Mouse (Mus musculus) heart, postnatal 0 days (tissue): Measurements from ENCODE around the gene Osbpl2. TPM values are rescaled to one million over a fixed set of nuclear protein-coding genes. Genes with fewer than 3 reads are reported as not detected.

Experiments
- ATAC-seq: fragments of 200-750 bp; cut with Nextera tagmentation; 2 replicates; pipeline ENCODE4 v1.8.0; 2017; ENCODE audit warnings: low read depth, moderate number of reproducible peaks, moderate library complexity; ENCODE audit not compliant: insufficient read depth
- DNase-seq: peaks from one replicate; pipeline ENCODE4 v3.0.0-alpha.2; 2016; ENCODE audit warnings: low spot score
- H3K27ac ChIP-seq: fragments of 300-500 bp; sonication (generic); 2 replicates; pipeline ENCODE4 v1.5.1; 2014; ENCODE audit warnings: low read depth, mild to moderate bottlenecking
- H3K27me3 ChIP-seq: fragments of 300-500 bp; sonication (generic); 2 replicates; pipeline ENCODE4 v1.6.1; 2014; ENCODE audit warnings: low read length, mixed read lengths; ENCODE audit not compliant: control insufficient read depth, insufficient read depth
- H3K36me3 ChIP-seq: fragments of 300-500 bp; sonication (generic); replicated peaks from 2 replicates; pipeline ENCODE4 v1.6.1; 2014; ENCODE audit warnings: low read length, mixed read lengths; ENCODE audit not compliant: control insufficient read depth, insufficient read depth
- H3K4me1 ChIP-seq: fragments of 300-500 bp; sonication (generic); 2 replicates; pipeline ENCODE4 v1.6.1; 2014; ENCODE audit warnings: antibody characterized with exemption; ENCODE audit not compliant: control insufficient read depth, insufficient read depth
- H3K4me2 ChIP-seq: fragments of 300-500 bp; sonication (generic); 2 replicates; pipeline ENCODE4 v1.6.1; 2014; ENCODE audit warnings: low read depth, mild to moderate bottlenecking, low read length, moderate library complexity
- H3K4me3 ChIP-seq: fragments of 300-500 bp; sonication (generic); 2 replicates; pipeline ENCODE4 v1.5.1; 2014; ENCODE audit warnings: low read depth, low read length
- H3K9ac ChIP-seq: fragments of 300-500 bp; sonication (generic); replicated peaks from 2 replicates; pipeline ENCODE4 v1.6.1; 2014; ENCODE audit warnings: low read depth, low read length, mixed read lengths
- H3K9me3 ChIP-seq: fragments of 300-500 bp; sonication (generic); replicated peaks from 2 replicates; pipeline ENCODE4 v1.6.1; 2016; ENCODE audit warnings: low read length; ENCODE audit not compliant: control insufficient read depth
- CTCF ChIP-seq: IDR thresholded peaks from 2 replicates; pipeline ENCODE4 v1.5.1; 2016; ENCODE audit warnings: antibody characterized with exemption, control low read depth, low read depth
- EP300 ChIP-seq: IDR thresholded peaks from 2 replicates; pipeline ENCODE4 v1.6.1; 2016; ENCODE audit warnings: antibody characterized with exemption, low read depth
- WGBS: fragments of 180-500 bp; shearing (Covaris S2); extraction: QIAGEN DNeasy Blood & Tissue Kit; methylation state at CpG from one replicate; pipeline ENCODE4 v1.1.7; 2014; 5-methylcytosine and 5-hydroxymethylcytosine counted together
- polyA plus RNA-seq: library from polyadenylated mRNA; unstranded; fragments of >200 nt; fragmentation: Nextera tagmentation; extraction: Ambion mirVana; gene quantifications from 2 replicates; pipeline ENCODE4 v1.2.1, GENCODE M21; 2015
- total RNA-seq: library from RNA; depleted of rRNA; stranded (reverse); fragments of >200 nt; gene quantifications from 2 replicates; pipeline ENCODE4 v1.2.3, GENCODE M21; 2014; ENCODE audit warnings: low replicate concordance

Gene Osbpl2
- total and polyA plus RNA-seq, 2 experiments from 2014 or later: 30.2 to 32.4 TPM

GRCm38 (mm10) chr2:180124192-180124591, 5.1 kb downstream of the Osbpl2 start:
- H3K36me3 ChIP-seq: peaks cover 3% of the 10 kb centered on the region; the same call in 1 of the 2 replicates
- no peaks in the 10 kb centered on the region for H3K9me3 ChIP-seq
- H3K4me2 ChIP-seq: no peak overlapping the region
- no peak overlapping the region for H3K9ac ChIP-seq
- TF ChIP-seq CTCF (peak; percentile 17; the same call in 1 of the 2 replicates), EP300 (no peak)
- H3K4me1 ChIP-seq: peaks cover 24% of the 10 kb centered on the region
- no peaks in the 10 kb centered on the region for H3K27me3 ChIP-seq
- 82% methylated on average over 2 of the region's 2 CpGs for WGBS
- no peak overlapping the region for H3K27ac ChIP-seq
- DNase-seq: no peak
- ATAC-seq: no peak
- H3K4me3 ChIP-seq: no peak overlapping the region

- no peak for TF ChIP-seq EP300
- TF ChIP-seq CTCF: no peak
- no peaks in the 10 kb centered on the region for H3K9me3 ChIP-seq
- no peak overlapping the region for H3K9ac ChIP-seq
- no peak overlapping the region for H3K4me2 ChIP-seq
- ATAC-seq (no peak; the same call in 1 of the 2 replicates), DNase-seq (no peak)
- 20% methylated on average over 4 of the region's 4 CpGs for WGBS
- H3K27ac ChIP-seq: no peak overlapping the region
- peaks cover 12% of the 10 kb centered on the region; the same call in 1 of the 2 replicates for H3K4me1 ChIP-seq
- no peak overlapping the region for H3K4me3 ChIP-seq
- H3K36me3 ChIP-seq: peaks cover 3% of the 10 kb centered on the region; the same call in 1 of the 2 replicates
- H3K27me3 ChIP-seq: no peaks in the 10 kb centered on the region
Observed at GRCm38 (mm10) chr2:180126195-180126594, 7.1 kb downstream of the Osbpl2 start.

DNA sequence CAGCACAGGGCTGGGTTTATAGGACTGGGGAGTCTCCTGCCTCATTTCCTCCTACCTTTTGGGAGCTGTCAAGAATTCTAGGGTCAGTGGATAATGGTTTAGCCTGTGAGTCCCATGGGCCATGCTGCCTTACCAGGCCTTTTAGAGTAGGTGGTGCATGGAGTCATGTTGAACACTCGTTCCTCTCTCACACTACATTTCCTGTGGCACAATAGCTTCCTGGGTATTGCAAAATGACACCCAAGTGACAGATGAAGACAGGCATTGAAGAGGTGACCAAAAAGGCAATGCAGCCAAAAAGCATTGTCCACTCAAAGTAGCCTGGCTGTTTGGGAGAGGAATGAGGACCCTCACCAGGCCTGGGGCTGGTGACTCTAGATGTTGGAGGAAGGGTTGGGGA, 8.6 kb downstream of the Osbpl2 start:
- Histone ChIP-seq H3K36me3 (peaks cover 3% of the 10 kb centered on the region; the same call in 1 of the 2 replicates), H3K4me2 (no peak overlapping the region), H3K4me3 (no peak overlapping the region), H3K27me3 (no peaks in the 10 kb centered on the region), H3K9ac (no peak overlapping the region), H3K9me3 (no peaks in the 10 kb centered on the region), H3K27ac (no peak overlapping the region), H3K4me1 (peaks cover 12% of the 10 kb centered on the region; the same call in 1 of the 2 replicates)
- TF ChIP-seq CTCF: no peak
- TF ChIP-seq EP300: no peak
- DNase-seq (no peak), ATAC-seq (no peak)
- WGBS: 50% methylated on average over 1 of the region's 1 CpGs

GRCm38 (mm10) chr2:180133231-180133630, 14.1 kb downstream of the Osbpl2 start:
- Histone ChIP-seq H3K27me3 (no peaks in the 10 kb centered on the region), H3K4me1 (peaks cover 5% of the 10 kb centered on the region; the same call in 1 of the 2 replicates), H3K9me3 (no peaks in the 10 kb centered on the region), H3K9ac (no peak overlapping the region), H3K4me3 (no peak overlapping the region), H3K27ac (no peak overlapping the region), H3K4me2 (no peak overlapping the region), H3K36me3 (peaks cover 10% of the 10 kb centered on the region)
- TF ChIP-seq EP300: no peak
- TF ChIP-seq CTCF: no peak
- no peak for DNase-seq
- no peak for ATAC-seq
- WGBS: 61% methylated on average over 4 of the region's 4 CpGs

- Histone ChIP-seq H3K27me3 (no peaks in the 10 kb centered on the region), H3K4me1 (peaks cover 5% of the 10 kb centered on the region; the same call in 1 of the 2 replicates), H3K4me2 (no peak overlapping the region), H3K9ac (no peak overlapping the region), H3K9me3 (no peaks in the 10 kb centered on the region), H3K4me3 (no peak overlapping the region), H3K36me3 (peaks cover 17% of the 10 kb centered on the region), H3K27ac (no peak overlapping the region)
- WGBS: 76% methylated on average over 3 of the region's 3 CpGs
- ATAC-seq: no peak
- TF ChIP-seq CTCF (no peak), EP300 (no peak)
- no peak for DNase-seq
Observed at GRCm38 (mm10) chr2:180133911-180134310, 14.8 kb downstream of the Osbpl2 start.

GRCm38 (mm10) chr2:180135414-180135813, 16.3 kb downstream of the Osbpl2 start:
- TF ChIP-seq EP300 (no peak), CTCF (no peak)
- Histone ChIP-seq H3K36me3 (peaks cover 31% of the 10 kb centered on the region), H3K4me2 (no peak overlapping the region), H3K4me3 (no peak overlapping the region), H3K9me3 (no peaks in the 10 kb centered on the region), H3K4me1 (peaks cover 5% of the 10 kb centered on the region; the same call in 1 of the 2 replicates), H3K27me3 (no peaks in the 10 kb centered on the region), H3K27ac (no peak overlapping the region), H3K9ac (no peak overlapping the region)
- ATAC-seq (no peak), DNase-seq (no peak)
- WGBS: 58% methylated on average over 5 of the region's 5 CpGs
